9 mouse cellular contexts compared by ENCODE assay signal in the genomic region with DNA sequence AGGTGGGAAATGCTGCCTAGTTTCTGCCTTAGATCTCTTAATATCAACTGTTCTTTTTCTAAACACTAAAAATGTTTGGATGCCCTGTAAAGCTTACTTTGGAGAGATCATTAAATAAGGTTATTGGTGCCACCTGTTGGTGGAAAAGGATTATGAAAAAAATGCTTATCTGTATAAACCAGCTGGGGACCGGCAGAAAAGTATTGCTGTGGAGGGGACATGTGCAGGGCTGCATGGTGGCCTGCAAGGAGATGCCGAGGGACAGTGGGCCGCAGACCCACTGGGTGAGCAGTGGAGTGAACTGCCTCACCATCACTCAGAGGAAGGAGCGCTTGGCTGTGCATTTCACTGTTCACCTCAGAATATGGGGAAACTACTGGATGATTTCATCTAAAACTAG. TPM values are rescaled to one million over a fixed set of nuclear protein-coding genes. Genes with fewer than 3 reads are reported as not detected.
A peak's percentile ranks its signal among the peaks of the same experiment; 100 is the strongest.
DNase-seq lines count a peak whose midpoint lies in the region; ATAC-seq and TF ChIP-seq lines count a peak whose summit lies in the region.
"Had no signal": no experiment of that assay in that cellular context is flagged by ENCODE, and none has a peak within 500 bp of the region (broad histone marks: within the 10 kb centered on the region; RNA-seq: fewer than 3 reads in every experiment).

No protein-coding gene starts in this region.

- no peak for TF ChIP-seq CTCF in thymus, adult 2 months (IDR thresholded peaks at IDR 0.05; ENCODE audit: borderline replicate concordance, control insufficient read depth, extremely low read depth, insufficient read depth, low read length, poor library complexity)
- TF ChIP-seq CTCF in forebrain, postnatal 0 days (IDR thresholded peaks at IDR 0.05; ENCODE audit: low read depth) = peak; percentile 63

- peak; percentile 22 for DNase-seq in hindbrain, embryonic 11.5 days (ENCODE audit: low spot score)
- DNase-seq in hindbrain, embryonic 10.5 days (ENCODE audit: low spot score) = no peak
- peak; percentile 55 for DNase-seq in thymus, postnatal 0 days (ENCODE audit: low spot score)
- DNase-seq in thymus, adult 2 months = no peak
- DNase-seq in forebrain, postnatal 0 days = peak; percentile 84
- peak; percentile 32 for DNase-seq in splenic B cell, adult 2 months (ENCODE audit: low read depth, low spot score)
- DNase-seq in frontal cortex, postnatal 36 days (ENCODE audit: low spot score in 2 of 2) = no peak
- no peak for DNase-seq in adrenal gland, postnatal 10 days
- DNase-seq: adrenal gland, adult 2 months had no signal

- no peak overlapping the region for H3K4me2 ChIP-seq in hindbrain, embryonic 11.5 days (replicated peaks; ENCODE audit: low read depth, low read length)
- no peak overlapping the region for H3K4me2 ChIP-seq in forebrain, postnatal 0 days (ENCODE audit: low read depth)

- no peak for ATAC-seq in hindbrain, embryonic 11.5 days (ENCODE audit: low FRiP score)
- peak; percentile 77 for ATAC-seq in forebrain, postnatal 0 days

- no peaks in the 10 kb centered on the region for H3K4me1 ChIP-seq in hindbrain, embryonic 11.5 days (replicated peaks; ENCODE audit: control insufficient read depth, insufficient read depth, low read length)
- H3K4me1 ChIP-seq in hindbrain, embryonic 10.5 days (replicated peaks) = peaks cover 6% of the 10 kb centered on the region; the same call in 1 of the 2 replicates
- no peaks in the 10 kb centered on the region for H3K4me1 ChIP-seq in thymus, adult 2 months (replicated peaks; ENCODE audit: control insufficient read depth, insufficient read depth, low read length)
- H3K4me1 ChIP-seq in forebrain, postnatal 0 days (ENCODE audit: insufficient read depth) = no peaks in the 10 kb centered on the region

- 0 out of 2 replicates have a peak, but pooled peaks cover 2% of the 10 kb centered on the region for H3K36me3 ChIP-seq in hindbrain, embryonic 11.5 days (ENCODE audit: control insufficient read depth, insufficient read depth, low read length)
- H3K36me3 ChIP-seq in hindbrain, embryonic 10.5 days = peaks cover 81% of the 10 kb centered on the region
- H3K36me3 ChIP-seq in thymus, adult 2 months (ENCODE audit: control insufficient read depth, insufficient read depth, low read length) = no peaks in the 10 kb centered on the region
- no peaks in the 10 kb centered on the region for H3K36me3 ChIP-seq in forebrain, postnatal 0 days (ENCODE audit: insufficient read depth)
- no peaks in the 10 kb centered on the region for H3K36me3 ChIP-seq in splenic B cell, adult 2 months (ENCODE audit: control insufficient read depth, insufficient read depth, low read length, poor library complexity, severe bottlenecking)

- H3K9ac ChIP-seq in hindbrain, embryonic 11.5 days (ENCODE audit: low read depth, low read length) = no peak overlapping the region
- no peak overlapping the region for H3K9ac ChIP-seq in forebrain, postnatal 0 days

- TF ChIP-seq POLR2A in thymus, adult 2 months (IDR thresholded peaks at IDR 0.05; ENCODE audit: control insufficient read depth, extremely low read depth, insufficient read depth, low read length, poor library complexity) = no peak

- no peaks in the 10 kb centered on the region for H3K27me3 ChIP-seq in hindbrain, embryonic 11.5 days (ENCODE audit: control insufficient read depth, insufficient read depth, low read length)
- no peaks in the 10 kb centered on the region for H3K27me3 ChIP-seq in hindbrain, embryonic 10.5 days (ENCODE audit: insufficient read depth, poor library complexity, severe bottlenecking)
- no peaks in the 10 kb centered on the region for H3K27me3 ChIP-seq in thymus, adult 2 months (ENCODE audit: control insufficient read depth, insufficient read depth, low read length)
- H3K27me3 ChIP-seq in forebrain, postnatal 0 days (ENCODE audit: insufficient read depth, low read length) = no peaks in the 10 kb centered on the region
- no peaks in the 10 kb centered on the region for H3K27me3 ChIP-seq in splenic B cell, adult 2 months (ENCODE audit: control insufficient read depth, insufficient read depth, low read length, poor library complexity, severe bottlenecking)

- no peaks in the 10 kb centered on the region for H3K9me3 ChIP-seq in hindbrain, embryonic 11.5 days (ENCODE audit: control insufficient read depth, low read length)
- no peaks in the 10 kb centered on the region for H3K9me3 ChIP-seq in hindbrain, embryonic 10.5 days
- H3K9me3 ChIP-seq in forebrain, postnatal 0 days (ENCODE audit: low read length) = no peaks in the 10 kb centered on the region

- WGBS in hindbrain, embryonic 11.5 days = 80% methylated on average over 4 of the region's 4 CpGs
- WGBS in hindbrain, embryonic 10.5 days = 82% methylated on average over 4 of the region's 4 CpGs
- WGBS in thymus, adult 2 months = 35% methylated on average over 4 of the region's 4 CpGs
- WGBS in forebrain, postnatal 0 days = 70% methylated on average over 4 of the region's 4 CpGs

- no peak overlapping the region for H3K27ac ChIP-seq in hindbrain, embryonic 11.5 days (ENCODE audit: low read depth, low read length)
- no peak overlapping the region for H3K27ac ChIP-seq in hindbrain, embryonic 10.5 days
- no peak overlapping the region for H3K27ac ChIP-seq in thymus, adult 2 months (ENCODE audit: control insufficient read depth, insufficient read depth, low read length)
- H3K27ac ChIP-seq in forebrain, postnatal 0 days (ENCODE audit: low read depth, low read length) = no peak overlapping the region

- H3K4me3 ChIP-seq in hindbrain, embryonic 11.5 days (ENCODE audit: low read depth, low read length) = no peak overlapping the region
- no peak overlapping the region for H3K4me3 ChIP-seq in hindbrain, embryonic 10.5 days
- no peak overlapping the region for H3K4me3 ChIP-seq in thymus, adult 2 months (ENCODE audit: control insufficient read depth, insufficient read depth, low read length)
- H3K4me3 ChIP-seq in forebrain, postnatal 0 days (ENCODE audit: low read depth, low read length) = no peak overlapping the region

RNA-seq across cellular contexts. Expression of a gene that starts 47.1 kb away (rescaled TPM):
- polyA plus RNA-seq in hindbrain, embryonic 11.5 days (2014; fragmentation: Nextera tagmentation; extraction: Ambion mirVana) = 18.7 and 22.0 TPM in 2 replicates
- 26.9 and 27.6 TPM in 2 replicates for polyA plus RNA-seq in hindbrain, embryonic 10.5 days (2016; fragmentation: Nextera tagmentation; extraction: Ambion mirVana)
- polyA plus RNA-seq in thymus, postnatal 0 days (2015; fragmentation: Nextera tagmentation; extraction: Ambion mirVana) = 0.27 and 0.30 TPM in 2 replicates
- polyA plus RNA-seq in thymus, adult 2 months (2012; rRNA removed) = 0.13 and 0.31 TPM in 2 replicates
- 10.5 and 12.7 TPM in 2 replicates for total RNA-seq in forebrain, postnatal 0 days (2014; rRNA removed)
- 6.0 and 8.2 TPM in 2 replicates for polyA plus RNA-seq in forebrain, postnatal 0 days (2015; fragmentation: Nextera tagmentation; extraction: Ambion mirVana)
- 10 to 100 TPM in 1 of 2 experiments, 1 to 10 TPM in 1; 6.3 to 14.0 TPM for total RNA-seq in adrenal gland, postnatal 10 days (2021)

Comparison
In these comparisons a context has a peak if more than half of its experiments do, and no peak if none do; other contexts are left out.
1. DNase-seq: peak in hindbrain, embryonic 11.5 days (single experiment), thymus, postnatal 0 days (single experiment), forebrain, postnatal 0 days (single experiment) and splenic B cell, adult 2 months (single experiment); none in hindbrain, embryonic 10.5 days (single experiment), thymus, adult 2 months (single experiment), frontal cortex, postnatal 36 days (0 of 2) and adrenal gland, postnatal 10 days (single experiment).